Mouse (Mus musculus) kidney, adult 8-10 months (tissue): ENCODE measurements around the gene Rmnd5b.
"Not testable (repeated sequence)": the region's sequence is repeated elsewhere in the genome, so short reads cannot be mapped to it uniquely, and the experiment has no call there.

Experiments
- DNase-seq, 2 experiments: peaks; one replicate each; pipeline ENCODE4 v3.0.0; 2022

Rmnd5b gene

DNA sequence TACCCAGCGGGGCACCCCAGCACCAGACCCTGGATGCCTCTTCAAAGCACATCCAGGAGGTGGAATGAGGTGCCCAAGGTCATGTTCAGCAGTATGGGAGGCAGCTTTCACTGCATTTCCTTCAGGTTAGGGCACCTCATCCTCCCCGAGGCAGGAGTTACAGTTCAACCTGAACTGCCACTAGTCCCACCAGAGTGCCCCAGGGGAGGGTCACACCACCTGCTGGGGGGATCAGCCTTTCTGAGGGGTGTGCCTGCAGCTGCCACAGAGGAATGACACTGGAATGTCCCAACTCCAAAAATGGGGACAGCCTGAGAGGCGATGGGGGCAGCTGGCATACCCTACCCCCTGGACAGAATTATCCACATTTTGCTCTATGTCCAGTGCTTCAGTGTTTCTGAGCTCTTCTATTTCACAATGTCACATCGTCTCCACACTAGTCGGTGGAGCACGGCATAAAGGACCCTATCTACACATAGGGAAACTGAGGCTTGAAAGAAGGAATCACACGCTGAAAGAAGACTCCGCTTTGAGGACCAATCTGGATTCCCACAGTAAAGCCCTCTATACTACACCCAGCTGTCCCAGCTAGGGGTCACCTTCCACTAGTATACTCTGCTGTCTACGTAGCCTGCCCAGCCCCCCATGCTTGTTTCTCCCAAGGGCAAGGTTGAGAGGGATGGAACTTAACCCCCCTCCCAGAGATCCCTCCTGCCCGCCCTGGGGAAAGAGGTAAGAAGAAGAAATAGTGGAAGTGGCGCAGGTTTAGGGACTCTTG is 13.6 kb upstream of the Rmnd5b start:
- DNase-seq: no peak

- DNase-seq: no peak
These were observed 12.9 kb upstream of the Rmnd5b start for GRCm38 (mm10) chr11:51648566-51648965.

- peak; percentile 54 to 61 for DNase-seq
These were observed 11.3 kb upstream of the Rmnd5b start for GRCm38 (mm10) chr11:51646751-51647667.

DNA sequence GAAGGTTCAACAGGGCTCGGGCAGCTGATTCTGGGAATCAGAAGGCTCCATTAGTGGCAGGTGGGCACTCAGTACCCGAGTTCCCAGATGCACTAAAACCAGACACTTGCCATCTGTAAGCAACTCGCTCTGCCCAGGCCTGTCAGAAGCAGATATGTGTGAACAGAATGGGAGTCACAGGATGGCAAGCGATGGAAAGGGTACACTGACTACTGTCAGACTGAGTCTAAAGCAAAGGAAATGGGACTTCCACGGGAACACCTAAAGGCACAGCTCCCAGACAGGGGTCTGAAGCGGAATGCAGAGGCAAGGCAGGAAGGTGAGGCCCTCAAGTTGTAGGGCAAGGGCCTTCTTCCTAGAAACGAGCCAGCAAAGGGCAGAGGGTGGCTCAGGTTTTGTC is 10.5 kb upstream of the Rmnd5b start:
- no peak for DNase-seq

DNA sequence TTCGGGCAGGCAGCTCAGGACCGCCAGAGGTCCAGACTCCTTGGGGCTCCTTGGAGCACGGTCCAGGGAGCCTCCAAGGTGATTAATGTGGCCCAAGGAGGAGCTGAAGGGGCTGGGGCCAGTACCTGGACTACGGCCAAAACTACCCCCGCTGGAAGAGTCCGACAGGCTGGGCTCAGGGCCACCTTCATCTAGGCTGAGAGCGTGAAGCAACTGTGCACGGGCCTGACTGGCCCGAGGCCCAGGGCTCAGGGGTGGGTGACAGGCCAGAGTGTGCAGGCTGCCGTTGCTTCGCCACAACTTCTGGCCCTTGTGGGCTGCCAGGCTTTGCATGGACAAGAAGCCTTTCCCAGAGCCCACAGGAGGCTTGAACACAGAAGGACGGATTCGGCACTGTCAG is 9.6 kb upstream of the Rmnd5b start:
- no peak for DNase-seq

- DNase-seq: no peak
These were observed 8.5 kb upstream of the Rmnd5b start for GRCm38 (mm10) chr11:51644217-51644616.

GRCm38 (mm10) chr11:51643761-51644160 is 8.1 kb upstream of the Rmnd5b start:
- no peak for DNase-seq

- no peak for DNase-seq
These were observed 7.5 kb upstream of the Rmnd5b start for GRCm38 (mm10) chr11:51643202-51643601.

- DNase-seq: no peak
These were observed 5.1 kb upstream of the Rmnd5b start for GRCm38 (mm10) chr11:51640748-51641147.

DNA sequence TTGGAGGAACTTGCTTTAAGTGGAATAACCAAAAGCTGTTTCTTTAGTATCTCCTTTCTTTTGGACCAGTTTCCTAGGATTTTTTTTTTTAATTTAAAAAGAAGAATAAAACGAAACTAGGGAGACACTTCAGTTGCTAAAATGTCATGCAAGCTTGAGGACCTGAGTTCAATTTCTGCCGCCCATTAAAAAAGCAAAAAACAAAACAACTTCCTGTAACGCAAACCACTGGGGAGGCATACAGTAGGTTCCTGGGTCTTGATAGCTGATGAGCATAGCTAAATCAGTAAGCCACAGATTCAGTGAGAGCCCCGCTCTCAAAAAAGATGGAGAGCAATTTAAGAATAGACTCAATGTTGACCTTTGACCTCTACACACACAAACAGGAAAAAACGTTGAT is 2.8 kb upstream of the Rmnd5b start:
- no peak for DNase-seq

- peak in 1 of 2 experiments; percentile 28 for DNase-seq
These were observed 2.3 kb upstream of the Rmnd5b start for GRCm38 (mm10) chr11:51637971-51638414.

GRCm38 (mm10) chr11:51636323-51636684 is 608 bp upstream of the Rmnd5b start:
- DNase-seq: peak; percentile 64 to 69

DNA sequence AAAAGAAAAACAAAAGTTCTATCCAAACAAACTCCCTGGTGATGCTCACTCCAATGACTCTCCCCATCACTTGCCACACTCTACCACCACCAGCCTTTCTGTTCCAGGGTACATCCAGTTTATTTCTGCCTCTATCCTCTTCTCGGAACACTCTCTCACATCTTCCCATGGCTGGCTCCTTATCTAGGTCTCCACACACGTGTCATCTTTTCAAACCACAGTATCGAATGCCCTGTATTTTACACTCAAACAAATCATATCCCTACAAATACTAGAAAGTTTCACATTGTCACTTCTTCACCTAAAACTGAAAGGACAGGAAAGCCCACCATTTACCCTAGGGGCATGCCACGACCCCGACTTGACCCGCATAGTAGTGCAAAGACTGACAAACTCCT is 570 bp downstream of the Rmnd5b start:
- DNase-seq: no peak

DNA sequence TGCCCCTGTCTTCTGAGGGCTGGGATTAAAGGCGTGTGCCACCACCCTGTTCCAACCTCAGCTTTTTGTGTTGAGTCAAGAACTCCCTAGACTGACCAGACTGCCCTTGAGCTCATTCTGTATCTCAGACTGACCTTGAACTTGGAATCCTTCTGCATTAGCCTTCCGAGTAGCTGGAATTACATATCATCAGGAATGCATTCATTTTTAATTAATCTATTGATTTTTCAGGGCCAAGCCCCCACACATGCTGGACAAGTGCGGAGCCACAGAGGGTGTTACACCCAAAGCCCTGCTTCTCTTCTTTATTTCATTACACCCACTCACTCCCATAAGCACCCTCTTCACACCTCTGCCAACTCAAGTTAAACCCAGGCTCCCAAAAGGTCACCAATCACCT is 2.0 kb downstream of the Rmnd5b start:
- no peak for DNase-seq

- not testable (repeated sequence) for DNase-seq
These were observed 2.5 kb downstream of the Rmnd5b start for GRCm38 (mm10) chr11:51633200-51633599.

GRCm38 (mm10) chr11:51632130-51632753 is 3.5 kb downstream of the Rmnd5b start:
- DNase-seq: peak in 1 of 2 experiments; percentile 41

- no peak for DNase-seq
These were observed 5.9 kb downstream of the Rmnd5b start for GRCm38 (mm10) chr11:51629651-51630314.

DNA sequence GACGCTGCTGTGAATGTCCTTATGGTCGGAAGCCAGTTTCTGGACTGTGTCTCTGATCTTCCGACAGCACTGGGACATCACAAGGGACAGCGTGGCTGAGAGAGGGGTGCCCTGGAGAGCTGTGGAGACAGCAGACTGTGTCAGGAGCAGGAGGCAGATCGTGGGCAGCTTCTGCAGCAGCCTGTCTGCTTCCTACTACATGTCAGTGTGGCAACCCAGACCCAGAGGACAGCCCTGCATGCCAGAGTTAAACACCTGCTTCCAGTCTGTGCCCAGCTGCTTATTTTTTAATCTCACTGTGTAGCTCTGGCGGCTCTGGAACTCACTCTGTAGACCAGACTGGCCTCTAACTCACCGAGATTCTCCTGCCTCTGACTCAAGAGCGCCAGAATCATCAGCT is 7.8 kb downstream of the Rmnd5b start:
- DNase-seq: no peak

GRCm38 (mm10) chr11:51627425-51627824 is 8.3 kb downstream of the Rmnd5b start:
- DNase-seq: no peak

GRCm38 (mm10) chr11:51625187-51625820 is 10.4 kb downstream of the Rmnd5b start:
- DNase-seq: no peak

DNA sequence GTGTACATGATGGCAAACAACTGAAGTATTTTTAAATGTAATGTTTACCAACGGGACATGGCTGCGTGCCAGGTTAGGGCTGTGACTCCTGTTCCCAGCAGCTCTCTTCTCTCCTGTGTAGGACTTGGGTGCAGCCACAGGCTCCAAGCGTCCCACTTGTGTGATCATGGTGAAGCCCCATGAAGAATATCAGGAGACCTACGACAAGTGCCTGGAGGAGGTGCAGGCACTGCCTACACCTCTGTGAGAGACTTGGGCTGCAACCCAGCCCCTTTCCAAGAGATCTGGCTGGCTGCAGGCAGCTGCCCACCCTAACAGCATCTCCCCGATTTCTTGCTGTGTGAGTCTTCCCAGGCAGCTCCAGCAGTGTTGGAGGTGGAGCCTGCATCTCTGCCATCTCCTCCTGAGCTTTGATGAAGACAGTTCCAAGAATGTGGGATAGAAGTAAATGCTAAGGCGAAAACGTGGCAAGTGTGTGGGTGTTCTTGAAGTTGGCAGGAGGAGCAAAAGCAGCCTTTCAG is 12.7 kb downstream of the Rmnd5b start:
- no peak for DNase-seq

- peak in 1 of 2 experiments; percentile 51 for DNase-seq
These were observed 13.9 kb downstream of the Rmnd5b start for GRCm38 (mm10) chr11:51621776-51622175.
